Mouse (Mus musculus): ENCODE results near the gene Tas2r135.

The Tas2r135 gene

DNA sequence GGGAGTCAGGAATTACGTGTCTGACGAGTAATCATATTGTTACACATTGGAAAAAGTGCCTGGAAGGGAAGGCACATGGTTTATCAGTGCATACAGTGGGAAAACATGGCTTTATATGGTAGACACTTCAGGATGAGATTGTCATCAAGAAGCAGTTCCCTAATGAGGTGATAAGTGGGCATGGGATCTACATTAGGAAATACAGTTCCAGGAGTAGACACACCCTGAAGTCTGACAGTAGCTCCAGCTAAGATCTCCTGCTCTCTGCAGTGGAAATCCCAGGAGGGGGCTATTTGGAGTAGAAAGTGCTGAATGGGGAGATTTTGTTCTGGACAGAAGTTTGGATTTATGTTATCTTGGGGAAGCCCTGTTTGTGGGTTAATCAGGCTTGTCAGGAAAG is 36.2 kb downstream of the Tas2r135 start:
- no peak for DNase-seq

GRCm38 (mm10) chr6:42444491-42444890 is 39.3 kb downstream of the Tas2r135 start:
- DNase-seq = no peak

DNA sequence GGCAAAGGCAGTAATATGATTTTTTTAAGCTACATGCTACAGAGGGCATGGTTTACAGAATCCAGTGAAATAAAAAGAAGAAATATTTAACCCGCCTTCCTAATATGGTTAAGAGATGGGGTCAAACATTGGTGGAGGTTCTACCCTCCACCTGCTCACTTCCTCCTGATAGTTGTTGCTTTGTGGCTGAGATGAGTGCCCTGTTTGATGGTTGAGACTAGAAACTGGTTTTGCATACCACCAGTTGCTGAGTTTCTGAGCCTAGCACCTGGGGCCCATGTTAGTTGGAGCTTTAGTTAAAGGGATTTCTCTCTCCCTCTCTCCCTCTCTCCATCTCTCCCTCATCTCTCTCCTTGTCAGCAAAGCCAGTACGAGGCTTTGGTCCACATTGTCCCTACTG is 42.1 kb downstream of the Tas2r135 start:
- no peak for DNase-seq
